Mouse (Mus musculus) gastrocnemius, adult 8-10 months (tissue): ENCODE measurements around the gene Iqgap1. TPM values are rescaled to one million over a fixed set of nuclear protein-coding genes. Genes with fewer than 3 reads are reported as not detected.

Source experiments
- DNase-seq, 2 experiments: peaks; one replicate each; pipeline ENCODE4 v3.0.0; 2022; ENCODE audit warnings: low spot score in 2 of 2
- total RNA-seq, 4 experiments: library from RNA; stranded (reverse); gene quantifications; 2 replicates each; pipeline ENCODE4 v1.2.4; 2022

The Iqgap1 gene
- total RNA-seq, 4 experiments from 2014 or later: 6.3 to 12.7 (median 10.6) TPM

- DNase-seq: no peak
These were observed 19.4 kb downstream of the Iqgap1 start for GRCm38 (mm10) chr7:80806331-80806730.

GRCm38 (mm10) chr7:80803173-80803872, 22.5 kb downstream of the Iqgap1 start:
- peak; percentile 89 to 95 for DNase-seq

- DNase-seq: peak in 1 of 2 experiments; percentile 28
These were observed 23.2 kb downstream of the Iqgap1 start for GRCm38 (mm10) chr7:80802412-80803160.

GRCm38 (mm10) chr7:80799307-80799706, 26.5 kb downstream of the Iqgap1 start:
- DNase-seq: no peak

GRCm38 (mm10) chr7:80796805-80797567, 28.8 kb downstream of the Iqgap1 start:
- DNase-seq: no peak

GRCm38 (mm10) chr7:80796258-80796657, 29.5 kb downstream of the Iqgap1 start:
- DNase-seq: peak in 1 of 2 experiments; percentile 27

- no peak for DNase-seq
These were observed 36.2 kb downstream of the Iqgap1 start for GRCm38 (mm10) chr7:80789534-80789933.

- no peak for DNase-seq
These were observed 36.7 kb downstream of the Iqgap1 start for GRCm38 (mm10) chr7:80789061-80789460.

- no peak for DNase-seq
These were observed 37.8 kb downstream of the Iqgap1 start for GRCm38 (mm10) chr7:80788002-80788401.

- DNase-seq: peak; percentile 34 to 43
These were observed 39.0 kb downstream of the Iqgap1 start for GRCm38 (mm10) chr7:80786746-80787145.

- DNase-seq: no peak
These were observed 41.9 kb downstream of the Iqgap1 start for GRCm38 (mm10) chr7:80783841-80784240.

- DNase-seq: no peak
These were observed 43.3 kb downstream of the Iqgap1 start for GRCm38 (mm10) chr7:80782155-80783109.

- peak; percentile 37 to 38 for DNase-seq
These were observed 44.2 kb downstream of the Iqgap1 start for GRCm38 (mm10) chr7:80781444-80782120.

- DNase-seq: peak in 1 of 2 experiments; percentile 26
These were observed 46.7 kb downstream of the Iqgap1 start for GRCm38 (mm10) chr7:80778958-80779669.

GRCm38 (mm10) chr7:80778376-80778775, 47.4 kb downstream of the Iqgap1 start:
- DNase-seq: no peak

- no peak for DNase-seq
These were observed 48.6 kb downstream of the Iqgap1 start for GRCm38 (mm10) chr7:80777151-80777550.

GRCm38 (mm10) chr7:80776090-80776489, 49.7 kb downstream of the Iqgap1 start:
- DNase-seq: no peak

GRCm38 (mm10) chr7:80775448-80775904, 50.3 kb downstream of the Iqgap1 start:
- no peak for DNase-seq
